Mouse (Mus musculus) embryo, embryonic 11.5 days (tissue): ENCODE results near the gene Ikzf4.

Experiments
- DNase-seq: peaks from one replicate; pipeline ENCODE4 v3.0.0-alpha.2; 2012; ENCODE audit warnings: low read depth, low spot score

The Ikzf4 gene

DNA sequence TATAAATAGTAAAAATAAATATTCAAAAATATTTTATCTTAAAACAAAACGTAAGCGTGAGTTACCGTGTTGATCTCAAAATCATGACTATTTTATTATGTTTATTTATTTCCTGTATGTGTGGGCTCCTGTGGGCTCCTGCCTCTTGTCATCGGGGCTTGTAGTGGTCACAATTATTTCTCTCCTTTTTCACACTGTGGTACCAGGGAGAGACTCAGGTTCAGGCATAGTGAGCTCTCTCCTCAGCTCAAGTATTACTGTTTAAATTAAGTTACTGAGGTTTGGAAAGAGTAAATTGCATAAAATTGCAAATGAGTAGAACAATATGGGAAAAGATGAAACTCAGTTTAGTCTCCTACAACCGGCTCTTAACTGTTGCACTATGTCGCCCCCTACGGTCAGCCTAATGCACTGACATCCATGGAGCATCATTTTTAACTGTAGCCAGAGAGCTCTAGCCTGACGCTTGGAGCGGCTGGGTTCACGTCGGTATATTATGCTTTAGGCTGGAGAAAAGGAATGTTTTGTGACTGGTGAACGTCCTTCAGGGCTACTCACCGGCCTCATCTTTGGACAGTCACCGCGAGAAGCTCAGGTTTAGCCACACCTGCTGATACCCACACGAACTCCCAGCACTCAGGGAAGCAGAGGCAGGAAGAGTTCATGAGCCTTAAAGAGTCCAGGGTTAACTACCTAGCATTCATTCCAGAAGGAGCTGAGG lies 33.2 kb downstream of the Ikzf4 start:
- DNase-seq: peak; percentile 77

DNA sequence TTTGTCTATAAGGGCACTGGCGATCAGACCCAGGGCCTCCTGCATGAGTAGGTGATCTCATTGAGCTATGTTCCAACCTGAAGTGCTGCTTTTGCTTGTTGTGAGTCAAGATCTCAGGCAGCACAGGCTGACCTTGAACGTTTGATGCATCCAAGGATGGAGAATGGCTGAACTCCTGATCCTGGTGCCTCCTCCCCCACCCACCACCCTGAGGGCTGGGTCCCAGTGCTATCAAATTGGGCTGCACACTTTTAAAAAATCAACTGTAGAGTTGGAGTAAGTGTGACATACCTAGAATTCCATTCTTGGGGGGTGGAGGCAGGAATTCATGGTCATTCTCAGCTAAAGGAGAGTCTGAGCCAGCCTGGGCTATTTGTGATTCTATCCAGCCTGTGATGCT lies 39.3 kb downstream of the Ikzf4 start:
- no peak for DNase-seq

DNA sequence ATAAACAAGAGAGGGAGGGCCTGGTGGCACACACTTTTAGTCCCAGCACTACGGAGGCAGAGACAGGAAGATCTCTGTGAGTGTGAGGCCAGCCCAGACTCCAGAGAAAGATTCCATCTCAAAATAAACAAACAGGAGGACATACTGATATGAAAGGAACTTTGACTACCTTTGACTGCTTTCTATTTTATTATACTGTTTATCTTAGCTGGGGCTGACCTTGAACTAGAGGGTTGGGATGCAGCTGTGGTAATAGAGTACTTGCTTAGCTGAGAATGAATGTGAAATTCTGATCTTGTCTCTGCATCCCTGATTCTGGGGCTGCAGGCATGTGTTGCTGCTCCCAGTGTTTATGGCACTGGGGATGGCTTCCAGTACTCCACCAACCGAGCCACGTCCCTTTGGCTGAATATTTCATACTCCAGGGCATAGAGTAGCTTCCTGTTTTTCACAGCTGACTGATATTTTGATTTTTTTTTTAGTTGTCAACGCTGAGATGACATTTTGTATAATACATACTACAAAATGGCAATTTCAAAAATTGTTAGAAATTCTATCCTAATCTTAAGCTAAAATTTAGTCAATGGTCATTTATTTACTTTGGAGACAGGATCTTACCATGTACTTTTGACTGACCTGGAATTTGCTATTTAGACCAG lies 43.2 kb downstream of the Ikzf4 start:
- DNase-seq: no peak

DNA sequence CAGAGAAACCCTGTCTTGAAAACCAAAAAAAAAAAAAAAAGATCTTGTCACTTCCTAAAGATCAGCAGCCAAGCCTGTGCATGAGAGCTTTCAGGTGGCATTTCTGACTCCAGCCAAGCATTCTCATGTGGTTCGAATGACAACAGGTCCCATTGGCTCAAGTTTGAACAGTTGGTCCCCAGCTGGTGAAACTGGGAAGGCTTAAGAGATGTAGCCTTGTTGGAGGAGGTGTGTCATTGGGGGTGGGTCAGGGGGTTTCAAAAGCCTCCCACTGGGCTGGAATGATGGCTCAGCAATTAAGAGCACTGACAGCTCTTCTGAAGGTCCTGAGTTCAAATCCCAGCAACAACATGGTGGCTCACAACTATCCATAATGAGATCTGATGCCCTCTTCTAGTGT lies 44.3 kb downstream of the Ikzf4 start:
- no peak for DNase-seq

DNA sequence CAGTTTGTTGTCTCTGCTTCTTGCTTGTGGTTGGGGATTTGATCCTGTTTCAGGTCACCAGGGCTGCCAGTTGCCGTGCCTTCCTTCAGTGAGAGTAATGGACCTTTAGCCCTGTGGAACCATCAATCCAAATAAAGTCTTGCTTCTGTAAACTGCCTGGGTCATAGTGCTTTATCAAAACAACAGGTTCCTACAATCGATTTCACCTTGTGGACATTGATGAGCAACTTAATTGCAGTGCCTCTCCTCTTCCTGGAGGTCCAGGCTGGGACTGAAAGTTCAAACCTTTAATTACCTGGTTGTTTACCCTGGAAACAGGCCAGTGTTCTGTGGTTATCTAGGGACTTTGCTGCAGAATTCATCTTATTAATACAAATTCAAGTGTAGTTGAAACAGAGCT lies 47.3 kb downstream of the Ikzf4 start:
- DNase-seq: no peak

DNA sequence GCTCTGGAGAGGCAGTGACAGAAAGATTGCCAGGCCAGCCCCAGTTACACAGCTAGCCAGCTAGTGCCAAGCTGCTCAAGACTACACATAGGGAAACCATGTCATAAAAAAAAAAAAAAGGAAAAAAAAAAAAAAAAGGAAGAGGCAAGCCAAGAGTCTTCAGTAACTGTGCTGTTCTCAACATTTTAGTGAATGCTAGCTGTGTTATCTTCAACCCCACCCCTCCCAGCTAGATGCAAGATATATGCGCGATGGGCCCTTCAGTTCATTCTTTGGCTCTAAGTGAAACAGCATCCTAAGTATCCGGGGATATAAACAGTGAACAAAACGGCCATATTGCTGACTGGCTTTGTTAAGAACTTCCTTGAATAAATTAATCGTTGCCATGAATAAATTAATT lies 53.0 kb downstream of the Ikzf4 start:
- no peak for DNase-seq

DNA sequence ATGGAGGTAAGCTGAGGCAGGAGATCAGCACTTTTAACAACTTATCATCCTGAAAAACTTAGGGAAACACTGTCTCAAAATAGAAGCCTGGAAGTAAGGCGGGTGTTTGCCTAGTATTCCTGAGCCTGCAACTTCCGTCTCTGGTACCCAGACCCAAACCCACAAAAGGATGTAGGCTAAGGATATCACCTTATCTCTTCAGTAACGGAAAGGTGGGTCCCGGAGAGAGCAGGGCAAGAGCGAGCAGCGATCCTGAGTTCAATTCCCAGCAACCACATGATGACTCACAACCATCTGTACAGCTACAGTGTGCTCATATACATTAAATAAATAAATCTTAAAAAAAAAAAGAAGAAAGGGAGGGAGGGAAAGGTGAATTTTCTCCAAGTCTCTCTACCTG lies 54.4 kb downstream of the Ikzf4 start:
- no peak for DNase-seq

DNA sequence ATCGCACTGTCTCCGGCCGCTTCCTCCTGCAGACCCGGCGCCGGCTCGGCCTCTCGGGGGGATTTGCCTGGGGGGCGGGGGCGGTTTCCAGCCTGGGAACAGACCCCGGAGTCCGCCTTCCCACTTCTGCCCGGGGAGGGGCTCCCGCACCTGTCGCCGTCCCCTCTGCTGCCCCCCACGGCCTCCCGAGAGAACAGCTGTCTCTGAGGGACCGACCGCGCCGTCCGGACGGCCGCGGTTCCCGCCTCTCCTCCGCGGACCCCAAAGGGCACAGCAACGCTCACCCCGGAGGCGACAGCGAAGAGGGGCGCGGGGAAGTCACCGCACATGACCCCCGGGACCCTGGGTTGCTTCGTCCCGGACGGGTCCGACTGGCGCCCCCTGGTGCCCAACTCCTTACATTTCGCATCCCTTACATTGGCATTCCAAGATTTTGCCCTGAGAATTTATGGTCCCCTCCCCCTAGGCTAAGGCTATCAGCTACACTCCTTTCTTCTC lies 55.5 kb downstream of the Ikzf4 start:
- DNase-seq: peak; percentile 59

DNA sequence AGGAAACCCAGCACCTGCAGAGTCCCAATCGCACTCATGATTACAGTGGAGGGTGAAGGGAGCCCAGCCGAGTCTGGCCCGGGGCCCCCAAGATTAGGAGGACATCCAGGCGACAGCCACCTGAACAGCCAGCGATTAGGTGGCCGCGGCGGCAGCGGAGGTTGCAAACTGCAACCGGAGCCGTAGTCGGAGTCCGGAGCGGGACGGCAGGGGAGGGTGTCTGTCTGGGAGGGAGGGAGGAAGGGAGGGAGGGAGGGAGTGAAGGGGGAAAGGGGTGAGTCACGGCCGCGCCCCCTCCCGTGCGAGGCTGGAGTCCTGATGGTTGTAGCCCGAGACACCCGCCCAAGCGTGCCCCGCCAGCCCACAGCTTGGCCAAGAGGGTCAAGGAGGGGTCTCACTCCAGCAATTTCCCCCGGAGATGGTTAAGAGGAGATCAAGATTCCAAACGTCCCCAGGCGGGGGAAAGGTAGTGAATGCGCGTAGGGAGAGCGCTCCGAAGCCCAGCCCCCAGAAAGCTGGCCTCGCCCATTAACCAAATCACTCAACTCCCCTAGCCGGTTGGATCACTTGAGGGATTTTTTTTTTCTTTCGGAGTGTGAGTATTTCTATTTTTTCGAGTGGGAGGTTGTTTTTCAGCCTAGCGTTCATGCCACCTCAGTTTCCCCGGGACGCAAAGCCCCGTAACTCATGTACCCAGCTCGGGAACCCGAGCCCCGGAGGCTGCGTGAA lies 56.2 kb downstream of the Ikzf4 start, which contains the start of gene Erbb3:
TSS of gene Erbb3 (minus strand) at position 189 of the 729 bp plus-strand sequence.
- DNase-seq: no peak

DNA sequence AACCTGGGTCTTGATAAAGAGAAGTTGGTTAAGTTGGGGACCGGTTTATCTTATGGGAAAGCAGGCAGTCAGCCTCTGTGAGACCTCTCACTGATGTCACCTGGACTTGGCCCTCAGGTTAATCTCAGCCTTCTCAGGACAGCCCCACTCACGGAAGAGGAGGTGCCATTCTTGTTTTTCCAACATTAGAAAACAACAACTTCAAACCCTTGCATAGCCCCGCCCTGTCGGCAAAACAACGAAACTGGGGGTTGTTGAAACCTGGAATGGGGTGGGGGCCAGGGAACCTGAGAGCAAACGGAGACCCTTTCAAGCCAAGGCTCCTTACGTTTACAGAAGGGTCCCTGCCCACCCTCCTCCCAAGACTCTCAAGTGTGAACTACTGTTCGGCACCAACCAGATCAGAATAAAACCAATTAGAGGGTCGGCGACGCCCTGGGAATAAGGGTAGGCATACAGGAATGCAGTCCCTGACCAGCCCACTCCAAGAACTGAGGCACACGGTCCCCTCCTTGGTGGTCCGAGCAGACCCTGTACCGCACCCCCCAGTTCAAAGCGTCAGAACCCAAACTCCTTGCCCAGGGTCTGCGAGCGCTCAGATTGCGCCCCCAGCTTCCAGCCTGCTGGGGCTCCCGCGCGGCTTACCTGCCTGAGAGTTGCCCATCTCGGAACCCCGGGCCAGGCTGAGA lies 56.9 kb downstream of the Ikzf4 start:
- no peak for DNase-seq

DNA sequence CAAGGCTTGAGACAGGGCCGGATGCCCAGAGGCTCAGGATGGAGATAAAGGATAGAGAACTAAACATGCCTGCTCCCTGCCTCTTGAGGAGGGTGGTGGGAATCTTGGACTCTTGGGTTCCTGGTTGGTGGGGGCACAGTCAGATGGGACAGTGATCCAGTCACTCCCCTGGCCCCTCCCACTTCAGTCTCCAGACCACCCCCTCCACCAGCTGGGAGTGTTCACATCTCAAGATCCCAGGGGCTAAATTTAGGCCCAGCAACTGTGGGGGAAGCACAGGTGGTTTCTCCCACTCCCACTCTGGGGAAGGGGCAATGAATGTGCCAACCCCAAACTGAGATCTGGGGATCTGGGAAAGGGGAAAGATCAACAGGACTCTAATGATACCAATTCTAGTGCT lies 57.7 kb downstream of the Ikzf4 start:
- DNase-seq: no peak

DNA sequence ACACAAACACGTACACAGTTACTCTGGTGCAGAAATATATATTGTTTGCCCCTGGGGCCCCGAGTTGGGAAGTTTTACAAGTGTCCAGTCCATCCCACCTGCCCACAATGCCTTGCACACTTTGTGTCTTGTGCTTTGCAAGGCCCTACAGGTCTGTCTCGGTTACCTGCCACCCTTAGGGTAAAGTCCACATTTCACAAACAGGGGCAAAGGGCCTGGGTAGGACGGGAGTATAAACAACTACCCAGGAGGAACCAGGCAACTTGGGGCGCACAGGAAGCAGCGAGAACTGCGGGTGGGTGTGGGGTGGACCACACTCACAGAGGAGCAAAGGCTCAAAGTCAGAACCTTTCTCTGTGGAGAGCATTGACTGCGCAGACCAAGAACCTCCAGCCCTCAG lies 58.1 kb downstream of the Ikzf4 start:
- no peak for DNase-seq

DNA sequence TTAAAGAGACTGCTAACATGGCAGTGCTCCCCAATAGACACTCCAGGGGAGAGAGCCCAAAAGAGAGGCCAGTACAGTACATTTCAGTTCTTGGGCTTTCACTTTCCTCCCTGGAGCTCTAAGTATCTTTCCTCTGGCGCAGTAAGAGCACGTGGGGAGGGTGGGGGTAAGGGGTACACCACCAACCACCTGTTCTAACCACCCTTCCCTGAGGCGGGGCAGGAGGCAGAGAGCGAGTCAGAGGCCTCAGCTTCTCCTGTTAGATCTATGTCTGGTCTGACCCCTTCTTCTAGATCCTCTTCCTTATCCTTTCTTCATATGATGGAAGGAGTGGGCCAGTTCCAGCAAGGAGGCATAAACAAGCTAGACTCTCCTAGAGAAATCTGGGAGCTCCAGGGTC lies 58.7 kb downstream of the Ikzf4 start:
- no peak for DNase-seq

DNA sequence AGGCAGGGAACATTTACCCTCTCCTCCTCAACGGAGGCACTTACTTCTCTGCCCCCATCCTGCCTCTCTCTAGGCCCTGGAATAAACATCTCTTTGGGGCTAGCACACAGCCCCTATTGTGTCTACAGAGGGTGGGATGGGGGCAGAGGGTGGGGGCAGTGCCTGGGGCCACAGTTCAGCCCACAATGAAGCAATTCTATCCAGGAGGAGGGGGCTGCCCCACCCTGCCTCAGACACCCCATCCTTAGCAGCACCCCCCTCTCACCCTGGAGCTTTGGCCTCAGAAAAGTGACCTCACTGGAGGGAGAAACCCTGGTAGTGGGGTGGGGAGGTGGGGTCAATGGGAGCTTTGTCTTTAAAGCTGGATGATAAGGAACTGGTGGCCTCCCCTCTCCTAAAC lies 59.2 kb downstream of the Ikzf4 start:
- DNase-seq: no peak

DNA sequence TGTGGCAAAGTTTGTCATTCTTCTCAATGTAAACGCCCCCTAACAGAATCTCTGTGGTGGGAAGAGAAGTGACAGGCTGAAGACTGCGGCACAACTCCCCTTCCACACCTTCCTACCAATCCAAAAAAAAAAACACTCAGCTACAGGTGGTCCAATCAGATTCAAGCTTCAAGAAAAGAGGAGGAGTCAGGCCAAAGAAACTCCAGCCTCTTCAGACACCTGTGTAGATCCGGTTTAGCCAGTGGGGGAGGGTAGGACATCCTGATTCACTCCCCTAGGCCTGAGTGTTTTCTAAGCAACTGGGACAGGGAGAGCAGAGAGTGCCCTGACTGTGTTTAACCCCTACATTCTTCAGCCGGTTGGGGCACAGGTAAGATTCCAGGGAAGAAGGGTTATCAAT lies 61.4 kb downstream of the Ikzf4 start:
- no peak for DNase-seq

DNA sequence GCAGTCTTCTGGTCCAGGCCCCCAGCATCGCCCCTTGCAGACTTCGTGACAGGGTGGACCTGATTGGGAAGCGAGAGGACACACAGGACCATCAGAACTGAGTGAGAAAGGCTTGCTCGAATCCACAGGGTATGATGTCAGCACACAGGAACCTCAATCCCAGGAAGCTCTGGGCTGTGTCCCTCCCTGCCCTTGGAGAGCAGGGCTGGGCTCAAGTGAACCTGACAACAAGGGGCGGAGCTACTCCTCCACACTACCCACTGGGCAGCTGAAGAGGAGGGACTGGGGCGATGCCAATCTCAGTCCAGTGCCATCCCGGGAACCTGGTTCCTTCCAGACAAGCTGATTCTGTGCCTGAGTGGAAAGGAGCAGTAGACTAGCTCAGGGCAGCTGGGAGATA lies 62.1 kb downstream of the Ikzf4 start:
- no peak for DNase-seq
